Mouse (Mus musculus): ENCODE data around the gene Tulp1.

GRCm38 (mm10) chr17:28326951-28327350, 38.1 kb downstream of the Tulp1 start:
- no peak for TF ChIP-seq POLR2A (IDR thresholded peaks at IDR 0.05; ENCODE audit: low read depth, low read length)
- TF ChIP-seq CTCF (conservative IDR thresholded peaks at IDR 0.05; ENCODE audit: insufficient read depth, insufficient read length, low read depth, low read length): no peak

All from kidney, adult 2 months (tissue).